ENCODE assay signal across 7 mouse cellular contexts in the genomic region with DNA sequence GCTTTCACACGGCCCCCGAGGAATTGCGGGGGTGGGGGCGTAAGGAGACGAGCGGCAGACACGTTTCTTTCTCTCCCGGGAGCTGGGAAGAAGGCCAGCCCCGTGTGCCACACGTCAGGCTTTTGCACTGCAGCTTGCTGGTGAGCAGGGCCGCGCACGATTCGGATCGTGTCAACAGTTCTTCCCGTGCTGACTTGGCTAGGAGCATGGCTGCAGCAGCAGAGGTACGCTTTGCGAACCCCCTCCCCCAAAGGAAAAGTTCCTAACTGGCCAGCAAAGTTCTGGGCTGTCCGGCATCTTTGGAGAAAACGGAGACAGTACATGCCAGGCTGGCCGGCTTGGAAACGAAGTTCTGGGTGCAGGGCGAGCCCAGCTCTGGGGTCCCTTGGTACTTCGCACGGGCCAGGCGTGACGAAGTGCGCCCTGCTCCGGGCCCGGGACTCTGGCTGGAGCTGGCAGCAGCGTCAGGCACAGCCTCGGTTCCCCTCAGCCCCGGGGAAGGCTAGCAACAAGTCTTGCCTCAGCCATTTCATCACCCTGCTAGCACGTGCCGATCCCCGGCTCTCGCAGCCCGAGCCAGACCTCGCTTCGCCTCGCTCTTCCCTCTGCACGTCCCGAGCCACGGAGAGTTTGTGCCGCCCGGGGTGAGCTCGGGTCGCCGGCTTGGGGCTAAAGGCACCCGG. TPM values are rescaled to one million over a fixed set of nuclear protein-coding genes. Genes with fewer than 3 reads are reported as not detected.
DNase-seq lines count a peak whose midpoint lies in the region; ATAC-seq and TF ChIP-seq lines count a peak whose summit lies in the region.

No protein-coding gene starts in this region.

- peaks cover 1% of the 10 kb centered on the region; the same call in 1 of the 2 replicates for H3K4me1 ChIP-seq in cortical plate, adult 2 months (ENCODE audit: control insufficient read depth, insufficient read depth, low read length)
- peaks cover 17% of the 10 kb centered on the region for H3K4me1 ChIP-seq in hindbrain, embryonic 16.5 days (ENCODE audit: control insufficient read depth, insufficient read depth, low read depth, low read length)
- H3K4me1 ChIP-seq in limb, embryonic 12.5 days (replicated peaks), result peaks cover 27% of the 10 kb centered on the region
- H3K4me1 ChIP-seq in midbrain, embryonic 11.5 days (ENCODE audit: control insufficient read depth, insufficient read depth, low read length), result peaks cover 18% of the 10 kb centered on the region
- peaks cover 18% of the 10 kb centered on the region for H3K4me1 ChIP-seq in stomach, embryonic 16.5 days (ENCODE audit: control insufficient read depth, insufficient read depth, low read length)

- peak overlapping the region; percentile 64 for H3K4me3 ChIP-seq in cortical plate, adult 2 months (ENCODE audit: insufficient read depth, low read length)
- H3K4me3 ChIP-seq in hindbrain, embryonic 16.5 days (ENCODE audit: low read length), result peak overlapping the region; percentile 77
- peak overlapping the region; percentile 55 for H3K4me3 ChIP-seq in limb, embryonic 12.5 days (replicated peaks)
- H3K4me3 ChIP-seq in midbrain, embryonic 11.5 days (ENCODE audit: low read depth, low read length), result peak overlapping the region; percentile 56
- peak overlapping the region; percentile 72 for H3K4me3 ChIP-seq in stomach, embryonic 16.5 days (replicated peaks; ENCODE audit: low read length)

- DNase-seq in R1 (ENCODE audit: low read depth, low spot score), result peak; percentile 76
- DNase-seq in gastrocnemius, postnatal 14 days, result peak; percentile 65
- DNase-seq in midbrain, embryonic 11.5 days (ENCODE audit: low spot score, missing footprints), result peak; percentile 97

- peaks cover 8% of the 10 kb centered on the region for H3K27me3 ChIP-seq in hindbrain, embryonic 16.5 days (replicated peaks; ENCODE audit: control insufficient read depth, insufficient read depth, low read length)
- H3K27me3 ChIP-seq in limb, embryonic 12.5 days, result peaks cover 80% of the 10 kb centered on the region
- H3K27me3 ChIP-seq in midbrain, embryonic 11.5 days (ENCODE audit: control insufficient read depth, insufficient read depth, low read length), result peaks cover 29% of the 10 kb centered on the region
- H3K27me3 ChIP-seq in stomach, embryonic 16.5 days (ENCODE audit: control insufficient read depth, insufficient read depth, low read length), result peaks cover 8% of the 10 kb centered on the region; the same call in 1 of the 2 replicates

- TF ChIP-seq POLR2A in cortical plate, adult 2 months (IDR thresholded peaks at IDR 0.05; ENCODE audit: extremely low read depth, insufficient read depth, low read length), result no peak

- H3K9ac ChIP-seq in hindbrain, embryonic 16.5 days (ENCODE audit: low read depth, low read length), result peak overlapping the region; percentile 68
- H3K9ac ChIP-seq in limb, embryonic 12.5 days (replicated peaks), result peak overlapping the region; percentile 53
- H3K9ac ChIP-seq in midbrain, embryonic 11.5 days (ENCODE audit: low read length), result peak overlapping the region; percentile 58
- H3K9ac ChIP-seq in stomach, embryonic 16.5 days (ENCODE audit: low read length), result peak overlapping the region; percentile 81

- H3K27ac ChIP-seq in cortical plate, adult 2 months (ENCODE audit: insufficient read depth, low read length), result no peak overlapping the region
- peak overlapping the region; percentile 45; the same call in 1 of the 2 replicates for H3K27ac ChIP-seq in hindbrain, embryonic 16.5 days (ENCODE audit: low read depth, low read length)
- H3K27ac ChIP-seq in limb, embryonic 12.5 days, result no peak overlapping the region
- H3K27ac ChIP-seq in midbrain, embryonic 11.5 days (ENCODE audit: low read depth, low read length), result no peak overlapping the region
- H3K27ac ChIP-seq in stomach, embryonic 16.5 days (ENCODE audit: low read length), result peak overlapping the region; percentile 57; the same call in 1 of the 2 replicates

- ATAC-seq in hindbrain, embryonic 16.5 days, result peak; percentile 64
- ATAC-seq in limb, embryonic 12.5 days (ENCODE audit: insufficient number of reproducible peaks, insufficient read depth, low FRiP score, low TSS enrichment, low read depth), result peak; percentile 44
- peak; percentile 73 for ATAC-seq in midbrain, embryonic 11.5 days (ENCODE audit: low FRiP score)
- peak; percentile 49 for ATAC-seq in stomach, embryonic 16.5 days (ENCODE audit: insufficient read depth, low FRiP score)

- TF ChIP-seq CTCF in cortical plate, adult 2 months (IDR thresholded peaks at IDR 0.05; ENCODE audit: extremely low read depth, insufficient read depth, low read length), result no peak

- no peaks in the 10 kb centered on the region for H3K9me3 ChIP-seq in hindbrain, embryonic 16.5 days (ENCODE audit: control insufficient read depth, low read length)
- no peaks in the 10 kb centered on the region for H3K9me3 ChIP-seq in limb, embryonic 12.5 days
- H3K9me3 ChIP-seq in midbrain, embryonic 11.5 days (ENCODE audit: control insufficient read depth, low read length), result no peaks in the 10 kb centered on the region
- H3K9me3 ChIP-seq in stomach, embryonic 16.5 days (replicated peaks; ENCODE audit: control insufficient read depth, low read length), result no peaks in the 10 kb centered on the region

- peak overlapping the region; percentile 99 for H3K4me2 ChIP-seq in hindbrain, embryonic 16.5 days (ENCODE audit: low read length)
- H3K4me2 ChIP-seq in limb, embryonic 12.5 days, result peak overlapping the region; percentile 98
- H3K4me2 ChIP-seq in midbrain, embryonic 11.5 days, result peak overlapping the region; percentile 98
- H3K4me2 ChIP-seq in stomach, embryonic 16.5 days (ENCODE audit: low read depth, low read length), result peak overlapping the region; percentile 98

- intact Hi-C loops in gastrocnemius, postnatal 14 days (cut with DNase I; ENCODE audit: low total_unique reads), result loop anchor here (10.0 kb wide), 1 partner anchor 236 kb away; no protein-coding TSS in a partner anchor

- H3K36me3 ChIP-seq in hindbrain, embryonic 16.5 days (ENCODE audit: control insufficient read depth, insufficient read depth, low read length), result no peaks in the 10 kb centered on the region
- no peaks in the 10 kb centered on the region for H3K36me3 ChIP-seq in limb, embryonic 12.5 days
- no peaks in the 10 kb centered on the region for H3K36me3 ChIP-seq in midbrain, embryonic 11.5 days (ENCODE audit: control insufficient read depth, insufficient read depth, low read length)
- no peaks in the 10 kb centered on the region for H3K36me3 ChIP-seq in stomach, embryonic 16.5 days (ENCODE audit: control insufficient read depth, insufficient read depth, low read length)

- under 1% methylated on average over 45 of the region's 50 CpGs for WGBS in hindbrain, embryonic 16.5 days
- under 1% methylated on average over 50 of the region's 50 CpGs for WGBS in limb, embryonic 12.5 days
- under 1% methylated on average over 50 of the region's 50 CpGs for WGBS in midbrain, embryonic 11.5 days
- WGBS in stomach, embryonic 16.5 days, result under 1% methylated on average over 50 of the region's 50 CpGs

RNA-seq across cellular contexts. Expression of a gene that starts 0.8 kb away (rescaled TPM):
- 1.1 and 1.2 TPM in 2 replicates for polyA plus RNA-seq in cortical plate, adult 2 months (2012; rRNA removed)
- total RNA-seq in gastrocnemius, postnatal 14 days (2021), result 1 to 10 TPM; 9.8 to 9.9 TPM
- polyA plus RNA-seq in hindbrain, embryonic 16.5 days (2015; fragmentation: Nextera tagmentation; extraction: Ambion mirVana), result 1.5 and 1.6 TPM in 2 replicates
- polyA plus RNA-seq in limb, embryonic 12.5 days (2016; fragmentation: Nextera tagmentation; extraction: Ambion mirVana), result 1.3 and 1.8 TPM in 2 replicates
- polyA plus RNA-seq in midbrain, embryonic 11.5 days (2014; fragmentation: Nextera tagmentation; extraction: Ambion mirVana), result 0.46 and 0.52 TPM in 2 replicates
- 5.6 and 6.4 TPM in 2 replicates for polyA plus RNA-seq in stomach, embryonic 16.5 days (2015; fragmentation: Nextera tagmentation; extraction: Ambion mirVana)

Comparison
In these comparisons a context has a peak if more than half of its experiments do, and no peak if none do; other contexts are left out.
1. H3K27ac ChIP-seq: peak in hindbrain, embryonic 16.5 days (single experiment) and stomach, embryonic 16.5 days (single experiment); none in cortical plate, adult 2 months (single experiment), limb, embryonic 12.5 days (single experiment) and midbrain, embryonic 11.5 days (single experiment).
2. Peak in every context shown above with its lines, with median percentiles within 50 percentile points of each other: DNase-seq, H3K4me3 ChIP-seq, ATAC-seq, H3K4me2 ChIP-seq and H3K9ac ChIP-seq.